Mouse (Mus musculus) kidney, postnatal 36 days (tissue): ENCODE measurements around the gene Morc2b.
"Not testable (repeated sequence)": the region's sequence is repeated elsewhere in the genome, so short reads cannot be mapped to it uniquely, and the experiment has no call there.

Experiments
- DNase-seq, 2 experiments: peaks; one replicate each; pipeline ENCODE4 v3.0.0; 2021 to 2022; ENCODE audit warnings: mixed read lengths in 2 of 2

Morc2b gene

DNA sequence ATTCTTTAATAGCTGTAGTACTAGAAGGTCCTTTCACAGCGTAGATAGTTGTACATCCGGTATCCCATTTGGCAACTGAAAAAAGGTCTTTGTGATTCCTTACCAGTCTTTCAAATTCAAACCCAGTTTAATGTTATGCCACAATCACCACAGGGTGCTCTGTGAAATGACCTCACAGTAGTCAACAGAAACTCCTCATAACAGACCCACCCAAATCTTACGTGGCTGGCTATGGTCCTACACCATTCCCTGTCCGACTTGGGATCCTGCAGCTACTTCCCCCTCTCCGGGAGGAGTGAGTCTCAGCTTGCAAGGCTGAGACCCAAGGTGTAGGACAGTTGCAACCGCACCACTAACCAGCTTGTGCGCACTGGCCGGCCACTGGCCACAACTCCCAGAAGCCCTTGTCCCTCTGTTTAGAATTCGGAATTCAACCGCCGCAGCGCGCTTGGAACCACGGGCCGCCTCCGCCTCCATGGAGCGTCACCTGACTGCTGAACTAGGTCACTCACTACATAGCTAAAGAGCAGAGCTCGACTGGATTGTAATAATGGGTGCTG is at the start of gene Morc2b:
Gene Morc2b (minus strand): TSS at position 423 of the 560 bp plus-strand sequence.
- no peak for DNase-seq

DNA sequence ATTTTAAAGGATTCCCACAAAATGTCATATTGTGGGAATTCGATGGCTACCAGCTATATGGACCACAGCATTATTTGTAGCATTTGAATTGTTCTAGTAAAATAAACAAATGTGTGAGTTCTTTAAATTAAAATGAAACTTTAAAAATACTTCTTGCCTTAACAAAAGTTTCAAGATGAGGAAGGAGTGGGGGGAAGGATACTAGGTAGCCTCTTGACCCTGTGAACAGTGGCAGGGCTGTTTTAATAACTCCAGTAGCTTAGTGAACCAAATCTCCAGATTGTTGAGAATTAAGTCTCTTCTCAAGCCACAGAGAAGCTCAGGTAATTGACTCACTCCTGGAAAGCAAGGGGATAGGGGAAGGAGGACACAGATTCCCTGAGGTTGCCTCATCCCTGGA is 28.7 kb upstream of the Morc2b start, which contains the start of gene Olfr55:
Gene Olfr55 (plus strand): TSS at position 301 of the 400 bp plus-strand sequence.
- not testable (repeated sequence) for DNase-seq

DNA sequence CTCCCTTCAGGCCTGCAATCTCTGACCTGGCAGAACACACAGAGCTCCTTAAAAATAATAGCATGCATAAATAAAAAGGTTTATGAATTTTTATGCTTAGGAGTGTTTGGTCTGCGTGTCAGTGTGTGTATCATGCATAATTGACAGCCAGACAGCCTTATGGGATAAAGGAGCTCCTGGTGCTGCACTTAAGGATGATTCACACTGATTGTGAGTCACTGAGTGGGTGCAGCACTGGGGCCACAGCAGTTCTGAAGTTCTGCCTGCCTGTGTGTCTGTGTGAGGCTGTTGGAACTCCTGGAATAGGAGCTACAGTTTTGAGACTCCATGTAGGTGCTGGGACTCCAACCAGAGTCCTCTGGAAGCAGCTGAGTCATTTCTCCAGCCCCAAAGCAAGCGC is 13.2 kb downstream of the Morc2b start:
- peak in 1 of 2 experiments; percentile 5 for DNase-seq

DNA sequence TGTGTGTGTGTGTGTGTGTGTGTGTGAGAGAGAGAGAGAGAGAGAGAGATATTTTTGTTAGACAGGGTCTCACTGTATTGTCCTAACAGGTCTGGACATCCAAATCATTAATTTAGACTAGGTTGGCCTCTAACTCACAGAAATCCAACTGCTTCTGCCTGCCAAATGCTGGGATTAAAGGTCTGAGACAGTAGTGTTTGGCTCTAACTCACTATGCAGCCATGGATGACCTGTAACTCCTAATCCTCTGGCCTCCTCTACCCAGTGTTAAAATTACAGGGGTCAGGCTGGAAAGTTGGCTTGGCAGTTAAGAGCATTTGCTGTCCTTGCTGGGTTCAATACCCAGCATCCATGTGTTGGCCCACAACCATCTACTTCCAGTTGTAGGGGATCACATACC is 14.9 kb downstream of the Morc2b start:
- peak; percentile 4 to 15 for DNase-seq

DNA sequence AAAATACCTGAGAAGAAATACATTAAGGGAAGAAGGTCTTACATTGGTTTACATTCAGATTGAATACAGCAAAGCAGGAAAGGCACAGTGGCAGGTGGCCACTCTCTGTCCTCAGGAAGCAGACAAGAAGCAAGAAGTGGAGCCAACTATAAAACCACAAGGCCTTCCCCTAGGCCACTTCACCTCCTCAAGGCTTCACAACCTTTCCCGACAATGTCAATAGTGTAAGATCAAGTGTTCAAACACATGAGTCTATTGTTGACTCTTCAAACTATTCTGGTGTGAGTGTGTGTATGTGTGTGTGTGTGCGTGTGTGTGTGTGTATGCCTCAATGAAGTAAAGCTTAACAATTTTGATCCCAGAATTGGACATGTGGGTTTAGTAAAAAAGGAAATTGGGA is 42.1 kb downstream of the Morc2b start:
- no peak for DNase-seq

DNA sequence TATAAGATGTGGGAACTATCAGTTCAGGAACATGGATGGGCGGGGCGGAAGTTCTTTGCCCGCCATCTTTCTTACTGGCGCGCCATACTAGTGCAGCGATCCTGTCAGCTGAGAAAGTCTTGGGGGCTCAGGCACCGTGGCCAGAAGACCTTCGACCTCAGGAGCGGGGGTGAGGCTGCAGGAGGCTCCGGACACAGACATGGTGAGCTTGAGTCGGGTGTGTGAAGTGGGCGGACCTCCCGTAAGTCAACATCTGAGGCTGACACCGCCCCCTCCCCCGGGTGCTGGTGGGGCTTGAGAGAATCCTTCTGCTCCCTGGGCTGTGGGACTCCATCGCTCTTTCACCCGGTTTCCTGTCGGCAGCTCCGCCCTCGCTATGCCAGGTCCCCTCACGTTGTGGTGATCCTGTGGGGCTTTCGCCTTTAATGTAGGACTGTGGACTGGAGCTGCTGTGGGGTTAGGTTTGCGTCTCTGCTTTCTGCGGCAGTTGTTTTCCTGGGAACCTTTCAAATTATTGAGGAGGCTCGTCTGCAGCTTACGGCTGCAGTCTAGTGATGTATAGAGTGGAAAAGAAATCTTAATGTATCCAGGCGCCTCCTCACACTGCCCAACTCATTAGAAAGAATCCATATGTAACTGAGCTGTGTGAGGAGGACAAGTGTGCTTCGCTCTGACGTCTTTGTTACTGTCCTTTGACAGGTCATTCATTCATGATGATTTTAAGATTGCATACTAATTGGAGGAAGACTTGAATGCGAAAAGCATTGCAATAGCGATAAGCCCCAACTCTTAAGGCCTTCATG is 46.9 kb downstream of the Morc2b start:
- DNase-seq = peak; percentile 90 to 94

DNA sequence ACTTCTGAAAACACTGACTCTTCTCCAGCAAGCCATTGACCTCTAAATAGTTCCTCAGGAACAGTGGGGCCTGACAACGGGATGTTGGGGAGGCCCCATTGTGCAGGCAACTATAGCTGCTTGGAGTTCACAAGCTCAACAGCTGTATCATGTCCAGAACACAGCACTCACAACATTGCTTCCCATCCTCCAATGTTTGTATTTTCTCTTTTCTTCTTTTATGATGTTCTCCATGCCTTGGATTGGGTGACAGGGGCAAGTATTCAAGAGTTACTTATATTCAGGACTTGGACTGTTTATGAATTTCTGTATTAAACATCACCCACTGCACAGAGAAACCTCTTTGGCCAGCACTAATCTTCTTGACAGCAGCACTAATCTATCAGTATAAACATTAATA is 47.9 kb downstream of the Morc2b start:
- no peak for DNase-seq

DNA sequence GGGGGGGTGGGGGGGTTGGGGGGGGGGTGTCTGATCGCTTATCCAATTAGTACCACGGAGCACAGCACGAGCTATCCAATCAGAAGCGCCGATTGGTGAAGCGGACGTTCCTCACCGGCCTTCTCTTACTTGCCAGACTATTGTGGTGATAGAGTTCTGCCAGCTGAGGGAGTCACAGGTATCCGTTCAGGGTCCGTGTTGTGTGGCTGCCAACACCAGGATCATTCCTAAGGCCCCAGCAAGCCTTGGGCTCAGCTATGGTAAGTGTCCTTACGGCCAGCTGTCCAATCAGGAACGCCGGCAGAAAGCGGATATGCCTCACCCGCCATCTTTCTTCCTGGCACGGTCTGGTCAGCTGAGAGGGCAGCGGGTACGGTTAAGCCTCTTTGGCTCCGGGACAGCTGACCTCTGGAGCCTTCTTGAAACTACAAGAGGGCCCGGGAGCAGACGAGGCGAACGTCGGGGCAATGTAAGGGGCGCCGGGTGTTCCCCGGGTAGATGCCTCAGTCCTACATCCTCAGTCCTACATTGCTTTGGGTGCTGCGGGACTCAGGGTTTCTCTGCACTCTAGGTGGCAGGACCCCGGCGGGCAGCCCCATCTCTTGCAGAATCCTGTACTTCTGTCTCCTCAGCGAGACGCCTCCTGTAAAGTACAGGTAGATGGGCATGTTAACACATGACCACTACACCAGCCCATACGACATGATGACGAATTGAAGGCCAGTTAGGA is 50.1 kb downstream of the Morc2b start, which contains the start of gene Zfp563:
Gene Zfp563 (plus strand): TSS at position 91 of the 730 bp plus-strand sequence.
- DNase-seq = peak; percentile 97

DNA sequence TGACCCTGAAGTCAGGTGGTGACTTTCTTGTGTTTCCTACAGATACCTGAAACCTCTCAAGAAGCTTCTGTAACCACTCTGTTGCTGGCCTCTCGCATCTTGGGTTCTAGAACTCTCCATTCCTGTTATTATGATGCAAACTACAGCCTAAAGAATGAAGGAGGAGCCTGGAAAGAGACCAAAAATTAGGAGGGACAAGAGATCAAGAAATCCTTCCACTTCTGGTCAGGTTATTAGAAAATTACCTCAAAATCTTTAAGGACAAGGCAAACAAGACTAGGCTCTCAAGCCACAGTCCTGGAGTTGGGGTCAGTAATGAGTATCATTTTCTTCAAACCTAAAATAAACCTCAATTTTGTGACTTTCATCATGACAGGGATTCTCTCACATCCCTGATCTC is 71.5 kb downstream of the Morc2b start, which contains the start of gene 4921501E09Rik:
Gene 4921501E09Rik (minus strand): TSS at position 101 of the 400 bp plus-strand sequence.
- DNase-seq = no peak
